Mouse (Mus musculus): ENCODE results near the gene Usp9x. TPM values are rescaled to one million over a fixed set of nuclear protein-coding genes. Genes with fewer than 3 reads are reported as not detected.

The Usp9x gene
- total RNA-seq, 1 experiment = 228 TPM

DNA sequence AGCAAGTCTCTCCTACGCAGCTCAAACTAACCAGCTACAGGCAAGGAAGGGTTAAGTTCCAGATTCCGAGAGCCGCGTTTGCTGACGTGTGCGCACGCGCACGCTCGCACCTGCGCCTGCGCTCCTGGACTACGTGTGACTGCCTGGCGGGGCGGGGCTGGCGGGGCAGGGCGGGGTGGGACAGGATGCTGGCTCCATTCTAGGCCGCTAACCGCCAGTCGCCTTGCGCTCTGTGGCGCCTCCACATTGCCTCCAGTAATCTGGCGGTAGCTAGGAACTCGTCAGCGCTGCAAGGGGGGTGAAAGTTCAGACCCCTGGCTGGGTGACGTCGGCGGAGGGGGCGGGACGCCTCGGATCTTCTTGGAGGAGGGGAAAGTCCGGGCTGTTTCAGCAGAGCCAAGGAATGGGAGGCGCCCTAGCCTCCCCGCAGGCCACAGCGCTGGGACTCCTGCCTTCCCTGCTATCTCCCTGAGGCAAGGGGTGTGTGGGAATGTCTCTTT lies 29.6 kb upstream of the Usp9x start:
- peak; percentile 83 for DNase-seq (ENCODE audit: low read depth, low spot score)
- TF ChIP-seq ZC3H11A (IDR thresholded peaks at IDR 0.05; ENCODE audit: borderline replicate concordance, low read depth, low read length) (no peak), CHD2 (IDR thresholded peaks at IDR 0.05; ENCODE audit: low read depth, low read length) (no peak), HCFC1 (IDR thresholded peaks at IDR 0.05; ENCODE audit: borderline replicate concordance, insufficient read depth, low read length) (no peak), ZNF384 (IDR thresholded peaks at IDR 0.05; ENCODE audit: low read depth, low read length) (no peak), MAFK (IDR thresholded peaks at IDR 0.05; ENCODE audit: insufficient read depth, low read depth, low read length) (no peak)
- Histone ChIP-seq H3K27ac (ENCODE audit: insufficient read depth, low read depth, low read length, poor library complexity, severe bottlenecking) (peak overlapping the region; percentile 87), H3K36me3 (ENCODE audit: control insufficient read depth, insufficient read depth, low read length, poor library complexity, severe bottlenecking) (no peaks in the 10 kb centered on the region), H3K9ac (ENCODE audit: insufficient read depth, low read depth, low read length, poor library complexity, severe bottlenecking) (peak overlapping the region; percentile 70), H3K4me1 (ENCODE audit: control insufficient read depth in 2 of 2, insufficient read depth in 2 of 2, low read length in 2 of 2, poor library complexity in 1 of 2) (peaks cover 2 to 5% of the 10 kb centered on the region in 2 experiments; a peak in 1 of 4 replicates), H3K9me3 (ENCODE audit: control insufficient read depth, insufficient read depth, low read depth, low read length) (no peaks in the 10 kb centered on the region), H3K4me3 (ENCODE audit: insufficient read depth in 1 of 2, low read depth in 1 of 2, low read length in 2 of 2, poor library complexity in 1 of 2, severe bottlenecking in 1 of 2) (peak overlapping the region; percentile 70 to 94)
- in situ Hi-C loops (cut with MboI; ENCODE audit: low sequenced_read_pairs in 2 of 2, unreplicated experiment in 2 of 2) = no loop called here

GRCm38 (mm10) chrX:13043780-13044179 lies 27.5 kb upstream of the Usp9x start:
- H3K9me3 ChIP-seq (ENCODE audit: control insufficient read depth, insufficient read depth, low read depth, low read length) = no peaks in the 10 kb centered on the region
- peaks cover 2 to 8% of the 10 kb centered on the region in 2 experiments; a peak in 1 of 4 replicates for H3K4me1 ChIP-seq (ENCODE audit: control insufficient read depth in 2 of 2, insufficient read depth in 2 of 2, low read length in 2 of 2, poor library complexity in 1 of 2)
- no peak for DNase-seq (ENCODE audit: low read depth, low spot score)
- in situ Hi-C loops (cut with MboI; ENCODE audit: low sequenced_read_pairs in 2 of 2, unreplicated experiment in 2 of 2) = no loop called here
- H3K36me3 ChIP-seq (ENCODE audit: control insufficient read depth, insufficient read depth, low read length, poor library complexity, severe bottlenecking) = no peaks in the 10 kb centered on the region
- peak overlapping the region in 1 of 2 experiments; percentile 16; a peak in 1 of 4 replicates for H3K4me3 ChIP-seq (ENCODE audit: insufficient read depth in 1 of 2, low read depth in 1 of 2, low read length in 2 of 2, poor library complexity in 1 of 2, severe bottlenecking in 1 of 2)
- peak overlapping the region; percentile 52 for H3K9ac ChIP-seq (ENCODE audit: insufficient read depth, low read depth, low read length, poor library complexity, severe bottlenecking)
- H3K27ac ChIP-seq (ENCODE audit: insufficient read depth, low read depth, low read length, poor library complexity, severe bottlenecking) = peak overlapping the region; percentile 58; the same call in 1 of the 2 replicates
- TF ChIP-seq ZC3H11A (IDR thresholded peaks at IDR 0.05; ENCODE audit: borderline replicate concordance, low read depth, low read length) (no peak), CHD2 (IDR thresholded peaks at IDR 0.05; ENCODE audit: low read depth, low read length) (no peak), ZNF384 (IDR thresholded peaks at IDR 0.05; ENCODE audit: low read depth, low read length) (no peak), MAFK (IDR thresholded peaks at IDR 0.05; ENCODE audit: insufficient read depth, low read depth, low read length) (no peak), HCFC1 (IDR thresholded peaks at IDR 0.05; ENCODE audit: borderline replicate concordance, insufficient read depth, low read length) (no peak)

DNA sequence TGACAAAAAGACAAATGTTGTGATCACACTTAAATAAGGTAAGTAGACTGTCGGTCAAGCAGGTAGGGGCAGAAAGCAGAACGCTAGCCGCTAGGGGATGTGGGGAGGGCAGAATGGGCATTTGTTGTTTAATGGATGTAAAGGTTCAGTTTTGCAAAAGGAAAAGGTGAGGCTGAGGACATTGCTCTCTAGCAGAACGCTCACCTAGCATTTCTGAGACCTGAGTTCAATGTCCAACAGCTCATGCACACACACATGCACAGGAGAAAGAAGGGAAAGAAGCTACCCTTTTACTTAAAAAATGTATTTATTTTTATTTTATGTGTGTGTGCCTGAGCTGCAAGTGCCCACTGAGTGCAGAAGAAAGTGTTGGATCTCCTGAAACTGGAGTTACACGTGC lies 26.6 kb upstream of the Usp9x start:
- Histone ChIP-seq H3K9ac (ENCODE audit: insufficient read depth, low read depth, low read length, poor library complexity, severe bottlenecking) (peak overlapping the region; percentile 66; the same call in 1 of the 2 replicates), H3K36me3 (ENCODE audit: control insufficient read depth, insufficient read depth, low read length, poor library complexity, severe bottlenecking) (no peaks in the 10 kb centered on the region), H3K4me3 (ENCODE audit: insufficient read depth in 1 of 2, low read depth in 1 of 2, low read length in 2 of 2, poor library complexity in 1 of 2, severe bottlenecking in 1 of 2) (peak overlapping the region in 1 of 2 experiments; percentile 19; a peak in 2 of 4 replicates), H3K4me1 (ENCODE audit: control insufficient read depth in 2 of 2, insufficient read depth in 2 of 2, low read length in 2 of 2, poor library complexity in 1 of 2) (peaks cover 0 to 14% of the 10 kb centered on the region in 2 experiments; a peak in 1 of 4 replicates), H3K27ac (ENCODE audit: insufficient read depth, low read depth, low read length, poor library complexity, severe bottlenecking) (peak overlapping the region; percentile 74; the same call in 1 of the 2 replicates), H3K9me3 (ENCODE audit: control insufficient read depth, insufficient read depth, low read depth, low read length) (no peaks in the 10 kb centered on the region)
- no peak for TF ChIP-seq ZC3H11A (IDR thresholded peaks at IDR 0.05; ENCODE audit: borderline replicate concordance, low read depth, low read length)
- TF ChIP-seq CHD2 (IDR thresholded peaks at IDR 0.05; ENCODE audit: low read depth, low read length) = no peak
- DNase-seq (ENCODE audit: low read depth, low spot score) = no peak
- in situ Hi-C loops (cut with MboI; ENCODE audit: low sequenced_read_pairs in 2 of 2, unreplicated experiment in 2 of 2) = no loop called here

DNA sequence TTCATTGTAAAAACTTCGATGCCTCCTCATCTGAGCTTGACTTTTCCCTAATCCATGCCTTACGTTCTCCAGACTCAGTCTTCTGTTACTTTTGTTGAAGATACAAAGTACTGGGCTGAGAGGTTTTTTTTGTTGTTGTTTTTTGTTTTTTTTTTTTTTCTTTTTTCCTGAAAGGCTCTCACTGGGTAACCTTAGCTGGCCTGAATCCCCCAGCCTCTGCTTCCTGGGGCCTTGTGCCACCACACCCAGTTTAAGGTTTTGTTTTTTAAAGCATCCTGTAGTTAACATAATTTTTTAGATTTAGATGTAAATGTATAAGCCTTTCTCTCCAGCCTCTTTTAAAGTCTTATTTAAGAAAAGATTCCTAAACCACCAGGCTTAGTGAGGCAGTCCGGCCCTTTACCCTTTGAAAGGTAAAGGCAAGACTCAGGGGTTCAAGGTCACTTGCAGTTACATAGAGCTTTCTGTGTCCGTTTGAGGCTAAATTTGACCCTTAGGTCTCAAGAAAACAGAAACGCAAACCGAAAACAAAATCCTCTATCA lies 24.3 kb upstream of the Usp9x start:
- no peak overlapping the region for H3K9ac ChIP-seq (ENCODE audit: insufficient read depth, low read depth, low read length, poor library complexity, severe bottlenecking)
- peak; percentile 51 for DNase-seq (ENCODE audit: low read depth, low spot score)
- peak overlapping the region in 1 of 2 experiments; percentile 25; a peak in 2 of 4 replicates for H3K4me3 ChIP-seq (ENCODE audit: insufficient read depth in 1 of 2, low read depth in 1 of 2, low read length in 2 of 2, poor library complexity in 1 of 2, severe bottlenecking in 1 of 2)
- TF ChIP-seq MAFK (IDR thresholded peaks at IDR 0.05; ENCODE audit: insufficient read depth, low read depth, low read length) (no peak), CHD2 (IDR thresholded peaks at IDR 0.05; ENCODE audit: low read depth, low read length) (no peak), ZNF384 (IDR thresholded peaks at IDR 0.05; ENCODE audit: low read depth, low read length) (peak; percentile 93), HCFC1 (IDR thresholded peaks at IDR 0.05; ENCODE audit: borderline replicate concordance, insufficient read depth, low read length) (no peak)
- H3K4me1 ChIP-seq (ENCODE audit: control insufficient read depth in 2 of 2, insufficient read depth in 2 of 2, low read length in 2 of 2, poor library complexity in 1 of 2) = peaks cover 0 to 14% of the 10 kb centered on the region in 2 experiments; a peak in 1 of 4 replicates
- H3K36me3 ChIP-seq (ENCODE audit: control insufficient read depth, insufficient read depth, low read length, poor library complexity, severe bottlenecking) = no peaks in the 10 kb centered on the region
- in situ Hi-C loops (cut with MboI; ENCODE audit: low sequenced_read_pairs in 2 of 2, unreplicated experiment in 2 of 2) = no loop called here
- H3K9me3 ChIP-seq (ENCODE audit: control insufficient read depth, insufficient read depth, low read depth, low read length) = no peaks in the 10 kb centered on the region
- peak overlapping the region; percentile 99; the same call in 1 of the 2 replicates for H3K27ac ChIP-seq (ENCODE audit: insufficient read depth, low read depth, low read length, poor library complexity, severe bottlenecking)
